ENCODE assay signal across 18 mouse cellular contexts in genomic region chr10:127490160-127491127, GRCm38 (mm10). TPM values are rescaled to one million over a fixed set of nuclear protein-coding genes. Genes with fewer than 3 reads are reported as not detected.
A peak's percentile ranks its signal among the peaks of the same experiment; 100 is the strongest.
DNase-seq lines count a peak whose midpoint lies in the region; ATAC-seq and TF ChIP-seq lines count a peak whose summit lies in the region.
"Had no signal": no experiment of that assay in that cellular context is flagged by ENCODE, and none has a peak within 500 bp of the region (broad histone marks: within the 10 kb centered on the region; RNA-seq: fewer than 3 reads in every experiment).

No protein-coding gene starts in this region.

- peak overlapping the region; percentile 4; the same call in 1 of the 2 replicates for H3K27ac ChIP-seq in layer of hippocampus, adult 2 months
- H3K27ac ChIP-seq in hindbrain, embryonic 12.5 days = peak overlapping the region; percentile 76
- H3K27ac ChIP-seq in midbrain, embryonic 16.5 days (ENCODE audit: low read length) = peak overlapping the region; percentile 63
- H3K27ac ChIP-seq: stomach, postnatal 0 days had no signal

- no peak overlapping the region for H3K9ac ChIP-seq in hindbrain, embryonic 12.5 days
- 0 out of 2 replicates have a peak overlapping the region, but pooled peaks have one; percentile 26 for H3K9ac ChIP-seq in midbrain, embryonic 16.5 days (ENCODE audit: low read depth, low read length)

- TF ChIP-seq CTCF in layer of hippocampus, adult 2 months (conservative IDR thresholded peaks at IDR 0.05) = no peak

- no peaks in the 10 kb centered on the region for H3K9me3 ChIP-seq in hindbrain, embryonic 12.5 days (replicated peaks)
- H3K9me3 ChIP-seq in midbrain, embryonic 16.5 days (replicated peaks; ENCODE audit: control insufficient read depth, low read length, poor library complexity, severe bottlenecking) = no peaks in the 10 kb centered on the region

- no peak overlapping the region for H3K4me2 ChIP-seq in hindbrain, embryonic 12.5 days (replicated peaks)
- no peak overlapping the region for H3K4me2 ChIP-seq in midbrain, embryonic 16.5 days (ENCODE audit: low read length)

- peak; percentile 31 to 38 for DNase-seq in cerebellum, postnatal 10 days
- DNase-seq in cerebellum, adult 9-11 months = no peak
- no peak for DNase-seq in layer of hippocampus, adult 2 months (ENCODE audit: low spot score in 2 of 2)
- DNase-seq in layer of hippocampus, adult 9-10 months (ENCODE audit: low spot score) = no peak
- no peak for DNase-seq in testis, postnatal 14 days (ENCODE audit: low spot score)
- DNase-seq: adrenal gland, postnatal 10 days; gastrocnemius, postnatal 10 days; heart, postnatal 36 days; kidney, adult 18-20 months; liver; lung, adult 2 months; right cerebral cortex, adult 18-20 months; spleen, adult 18-20 months had no signal

- H3K4me1 ChIP-seq in hindbrain, embryonic 12.5 days = peaks cover 16% of the 10 kb centered on the region
- peaks cover 4% of the 10 kb centered on the region; the same call in 1 of the 2 replicates for H3K4me1 ChIP-seq in midbrain, embryonic 16.5 days (ENCODE audit: control insufficient read depth, insufficient read depth, low read length)

- H3K36me3 ChIP-seq in hindbrain, embryonic 12.5 days = peaks cover 58% of the 10 kb centered on the region
- peaks cover 19% of the 10 kb centered on the region for H3K36me3 ChIP-seq in midbrain, embryonic 16.5 days (ENCODE audit: control insufficient read depth, insufficient read depth, low read length)

- H3K27me3 ChIP-seq in hindbrain, embryonic 12.5 days = no peaks in the 10 kb centered on the region
- no peaks in the 10 kb centered on the region for H3K27me3 ChIP-seq in midbrain, embryonic 16.5 days (ENCODE audit: control insufficient read depth, insufficient read depth, low read depth, low read length)

- WGBS in hindbrain, embryonic 12.5 days = 73% methylated on average over 18 of the region's 18 CpGs
- WGBS in midbrain, embryonic 16.5 days = 70% methylated on average over 18 of the region's 18 CpGs

- ATAC-seq in hindbrain, embryonic 12.5 days (ENCODE audit: low FRiP score) = 0 out of 2 replicates have a peak, but pooled peaks have one; percentile 32
- ATAC-seq in midbrain, embryonic 16.5 days = 0 out of 2 replicates have a peak, but pooled peaks have one; percentile 48
- ATAC-seq in erythroid progenitor cell, adult 5-6 weeks (replicated peaks; ENCODE audit: low FRiP score, poor library complexity, severe bottlenecking) = no peak

- no peak overlapping the region for H3K4me3 ChIP-seq in layer of hippocampus, adult 2 months
- H3K4me3 ChIP-seq in hindbrain, embryonic 12.5 days = no peak overlapping the region
- no peak overlapping the region for H3K4me3 ChIP-seq in midbrain, embryonic 16.5 days (ENCODE audit: low read depth, low read length)

RNA-seq across cellular contexts. Expression of gene Stac3, which starts 11.0 kb away (rescaled TPM):
- total RNA-seq in layer of hippocampus, adult 2 months (2021) = 1 to 10 TPM; 2.4 to 8.1 TPM
- 2.2 and 4.8 TPM in 2 replicates for polyA plus RNA-seq in hindbrain, embryonic 12.5 days (2016; fragmentation: Nextera tagmentation; extraction: Ambion mirVana)
- polyA plus RNA-seq in midbrain, embryonic 16.5 days (2015; fragmentation: Nextera tagmentation; extraction: Ambion mirVana) = 1.3 and 2.1 TPM in 2 replicates
- total RNA-seq in erythroid progenitor cell, adult 5-6 weeks (2015; ENCODE audit: low replicate concordance) = not detected in 2 replicates
- total RNA-seq in erythroid progenitor cell, adult 5-6 weeks (2017; ENCODE audit: low replicate concordance) = not detected in 2 replicates

RNA-seq across cellular contexts. Expression of gene Ndufa4l2, which starts 24.3 kb away (rescaled TPM):
- total RNA-seq in layer of hippocampus, adult 2 months (2021) = 1 to 10 TPM; 3.5 to 3.7 TPM
- polyA plus RNA-seq in hindbrain, embryonic 12.5 days (2016; fragmentation: Nextera tagmentation; extraction: Ambion mirVana) = 7.7 and 8.4 TPM in 2 replicates
- 17.6 and 19.7 TPM in 2 replicates for polyA plus RNA-seq in midbrain, embryonic 16.5 days (2015; fragmentation: Nextera tagmentation; extraction: Ambion mirVana)
- not detected in 2 replicates for total RNA-seq in erythroid progenitor cell, adult 5-6 weeks (2015; ENCODE audit: low replicate concordance)
- total RNA-seq in erythroid progenitor cell, adult 5-6 weeks (2017; ENCODE audit: low replicate concordance) = not detected in 2 replicates
- total RNA-seq: megakaryocyte, adult 5-6 weeks had no signal

RNA-seq across cellular contexts. Expression of gene Shmt2, which starts 31.8 kb away (rescaled TPM):
- total RNA-seq in layer of hippocampus, adult 2 months (2021) = 10 to 100 TPM; 25.4 to 27.6 TPM
- 67.1 and 67.5 TPM in 2 replicates for polyA plus RNA-seq in hindbrain, embryonic 12.5 days (2016; fragmentation: Nextera tagmentation; extraction: Ambion mirVana)
- polyA plus RNA-seq in midbrain, embryonic 16.5 days (2015; fragmentation: Nextera tagmentation; extraction: Ambion mirVana) = 45.0 and 45.6 TPM in 2 replicates
- total RNA-seq in erythroid progenitor cell, adult 5-6 weeks (2015; ENCODE audit: low replicate concordance) = 17.2 and 28.1 TPM in 2 replicates
- total RNA-seq in erythroid progenitor cell, adult 5-6 weeks (2017; ENCODE audit: low replicate concordance) = 21.4 and 24.8 TPM in 2 replicates

RNA-seq across cellular contexts. Expression of gene Nxph4, which starts 43.9 kb away (rescaled TPM):
- total RNA-seq in layer of hippocampus, adult 2 months (2021) = 1 to 10 TPM; 1.2 to 1.6 TPM
- polyA plus RNA-seq in hindbrain, embryonic 12.5 days (2016; fragmentation: Nextera tagmentation; extraction: Ambion mirVana) = 101 and 109 TPM in 2 replicates
- 62.1 and 66.7 TPM in 2 replicates for polyA plus RNA-seq in midbrain, embryonic 16.5 days (2015; fragmentation: Nextera tagmentation; extraction: Ambion mirVana)
- total RNA-seq in erythroid progenitor cell, adult 5-6 weeks (2015; ENCODE audit: low replicate concordance) = not detected in 2 replicates
- not detected in 2 replicates for total RNA-seq in erythroid progenitor cell, adult 5-6 weeks (2017; ENCODE audit: low replicate concordance)
- total RNA-seq: megakaryocyte, adult 5-6 weeks had no signal

Comparison
In these comparisons a context has a peak if more than half of its experiments do, and no peak if none do; other contexts are left out.
1. DNase-seq: peak in cerebellum, postnatal 10 days (2 of 2); none in cerebellum, adult 9-11 months (single experiment), layer of hippocampus, adult 2 months (0 of 2), layer of hippocampus, adult 9-10 months (single experiment) and testis, postnatal 14 days (single experiment).
2. H3K27ac ChIP-seq: peak in every context shown above with its lines; median percentile 76 in hindbrain, embryonic 12.5 days; 63 in midbrain, embryonic 16.5 days; 4 in layer of hippocampus, adult 2 months.
3. RNA of gene Ndufa4l2, which starts 24.3 kb away (total RNA-seq): 3.5 to 3.7 TPM in layer of hippocampus, adult 2 months; not detected in erythroid progenitor cell, adult 5-6 weeks; every median in the first group is over 4 times any median in the second.